Mouse (Mus musculus): ENCODE data around the gene Olfr747.
"Not testable (repeated sequence)": the region's sequence is repeated elsewhere in the genome, so short reads cannot be mapped to it uniquely, and the experiment has no call there.

Gene Olfr747

DNA sequence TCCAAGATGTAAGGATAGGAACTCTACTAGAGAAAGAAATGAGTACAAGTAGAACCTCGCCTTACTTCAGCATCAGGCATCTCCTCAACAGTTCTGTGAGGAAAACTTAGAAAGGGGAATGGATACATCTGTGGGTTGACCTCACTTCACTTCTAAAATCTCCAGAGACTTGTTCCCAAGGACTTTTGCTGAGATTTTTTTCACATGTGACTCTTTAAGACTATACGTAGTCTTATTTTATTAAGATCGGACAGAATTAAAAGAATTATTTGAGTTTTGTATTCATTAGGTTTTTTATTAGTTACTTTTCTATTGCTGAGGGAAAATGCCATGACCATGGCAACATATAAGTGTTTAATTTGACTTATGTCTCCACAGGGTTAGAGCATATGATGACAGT, at the start of gene Olfr747:
Gene Olfr747 (minus strand): TSS at position 101 of the 400 bp plus-strand sequence.
- no peak for DNase-seq

DNA sequence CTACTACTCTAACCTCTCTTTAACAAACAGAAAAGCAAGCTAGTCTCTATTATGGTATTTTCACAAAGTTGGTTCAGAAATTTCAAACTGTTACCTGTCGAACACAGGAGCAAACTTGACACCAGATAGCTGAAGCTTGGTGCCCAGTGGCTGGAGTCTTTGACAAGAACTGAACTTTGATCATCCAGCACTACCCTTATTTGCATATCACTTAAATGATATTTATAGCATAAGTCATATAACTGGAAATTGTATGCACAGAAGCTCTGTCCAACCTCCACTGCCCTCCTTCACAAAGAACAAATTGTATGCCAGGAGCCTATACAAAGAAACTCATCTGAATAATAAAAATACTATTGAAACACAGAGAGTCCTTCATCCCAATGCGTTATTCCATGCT, 48.6 kb upstream of the Olfr747 start:
- no peak for DNase-seq

DNA sequence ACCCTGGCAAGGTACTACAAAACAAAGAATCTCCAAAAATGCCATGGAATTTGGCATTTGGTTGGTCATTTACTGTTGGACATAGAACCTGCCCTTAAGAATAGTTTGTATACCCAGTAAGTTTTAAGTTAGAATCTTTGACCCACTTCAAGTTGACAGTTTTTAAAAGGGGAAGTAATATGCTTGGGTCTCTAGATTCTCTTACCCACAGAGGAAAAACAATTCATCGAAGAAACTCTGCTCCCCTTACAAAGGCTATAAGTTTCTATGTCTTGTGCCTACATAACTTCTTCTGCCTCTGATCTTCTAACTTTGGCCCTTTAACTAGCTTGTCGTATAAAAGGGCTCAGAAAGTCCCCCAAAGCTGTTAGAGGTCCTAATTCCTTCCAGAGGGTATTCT, 47.3 kb upstream of the Olfr747 start:
- DNase-seq, result no peak

DNA sequence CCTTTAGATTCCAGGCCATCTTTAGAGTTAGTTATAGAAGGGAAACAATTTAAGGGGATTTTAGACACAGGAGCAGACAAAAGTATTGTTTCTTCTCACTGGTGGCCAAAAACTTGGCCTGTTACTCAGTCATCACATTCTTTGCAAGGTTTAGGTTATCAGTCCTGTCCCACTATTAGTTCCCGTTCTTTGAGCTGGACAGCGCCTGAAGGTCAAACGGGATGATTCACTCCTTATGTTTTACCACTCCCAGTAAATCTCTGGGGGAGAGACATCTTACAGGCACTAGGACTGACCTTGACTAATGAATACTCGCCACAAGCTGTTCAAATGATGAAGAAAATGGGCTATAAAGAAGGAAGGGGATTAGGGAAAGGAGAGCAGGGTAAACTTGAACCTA, 29.4 kb upstream of the Olfr747 start:
- not testable (repeated sequence) for DNase-seq

DNA sequence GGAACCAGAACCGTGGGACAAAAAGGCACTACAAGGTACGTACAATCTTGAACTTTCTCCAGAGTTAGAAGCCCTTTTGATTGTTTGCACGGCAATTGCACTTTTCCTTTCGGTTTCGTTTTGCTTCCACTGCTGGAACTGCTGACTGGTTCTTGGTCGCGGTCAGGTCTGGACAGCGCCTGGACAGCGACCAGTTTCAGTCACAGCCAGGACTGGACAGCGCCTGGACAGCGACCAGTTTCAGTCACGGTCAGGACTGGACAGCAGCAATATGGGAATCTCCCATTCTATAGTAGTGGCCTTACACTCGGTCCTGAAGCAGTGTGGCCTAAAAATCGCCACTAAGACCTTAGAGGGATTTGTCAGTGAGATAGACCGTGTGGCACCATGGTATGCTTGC, 26.9 kb upstream of the Olfr747 start:
- DNase-seq, result not testable (repeated sequence)

DNA sequence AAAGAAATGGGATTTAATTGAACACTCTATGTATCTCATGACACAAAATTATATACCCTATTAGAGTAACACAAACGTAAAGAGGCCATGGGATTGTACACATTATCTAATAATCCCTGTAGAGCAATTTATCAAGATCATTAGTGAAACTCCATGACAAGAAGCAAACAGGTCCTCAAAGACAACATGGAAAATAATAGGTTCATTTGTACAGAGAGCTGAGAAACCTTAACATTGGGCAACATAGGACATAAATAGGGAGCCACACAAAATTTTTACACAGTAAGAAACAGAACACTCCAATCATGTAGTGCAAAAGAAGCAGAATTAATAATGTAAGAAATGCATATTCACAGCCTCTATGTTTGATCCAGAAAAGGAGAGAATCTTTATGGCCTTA, 14.1 kb upstream of the Olfr747 start, which contains the start of gene Olfr748:
Gene Olfr748 (plus strand): TSS at position 301 of the 400 bp plus-strand sequence.
- DNase-seq, result no peak

DNA sequence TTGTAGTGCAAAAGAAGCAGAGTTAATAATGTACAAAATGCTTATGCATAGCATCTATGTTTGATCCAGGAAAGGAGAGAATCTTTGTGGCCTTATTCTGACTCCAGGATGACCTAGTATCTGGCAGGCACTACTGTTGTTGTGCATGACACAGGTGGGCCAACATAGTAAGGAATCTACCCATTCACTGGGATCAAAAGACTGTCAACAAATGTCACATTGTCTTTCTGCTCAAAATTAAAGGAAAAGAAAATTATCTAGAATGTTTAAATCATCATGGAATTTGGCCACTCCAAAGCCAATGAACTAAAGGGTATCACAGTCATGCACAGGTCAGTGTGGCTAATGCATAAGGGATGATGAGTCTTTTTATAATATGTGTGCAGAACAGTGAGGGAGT, 46.2 kb downstream of the Olfr747 start, which contains the start of gene Olfr746:
Gene Olfr746 (plus strand): TSS at position 301 of the 400 bp plus-strand sequence.
- DNase-seq, result no peak

DNA sequence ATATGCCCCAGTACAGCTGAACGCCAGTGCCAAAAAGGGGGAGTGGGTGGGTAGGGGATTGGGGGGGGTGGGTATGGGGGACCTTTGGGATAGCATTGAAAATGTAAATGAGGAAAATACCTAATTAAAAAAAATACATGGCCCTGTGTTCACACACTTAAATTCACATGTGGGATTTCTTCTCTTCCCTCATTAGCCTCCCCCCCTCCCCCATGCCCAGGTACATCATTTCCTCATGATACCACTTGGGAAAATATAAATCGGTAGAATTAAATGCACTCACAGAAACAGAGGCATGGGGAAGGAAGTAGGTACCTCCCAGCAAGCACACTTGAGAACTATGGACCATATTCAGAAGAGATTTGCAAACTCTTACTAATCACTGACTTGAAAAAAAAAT, 53.9 kb downstream of the Olfr747 start, which contains the start of gene Olfr745:
Gene Olfr745 (plus strand): TSS at position 301 of the 400 bp plus-strand sequence.
- DNase-seq, result no peak

Data from cerebellum, adult 9-11 months (tissue).